Mouse (Mus musculus): ENCODE measurements at regions not wholly inside any gene's neighbourhood (a gene's known extent, or its start where the extent isn't known, plus 50 kb on each side); places are given as distances from the start of the nearest gene placed in this dataset.

DNA sequence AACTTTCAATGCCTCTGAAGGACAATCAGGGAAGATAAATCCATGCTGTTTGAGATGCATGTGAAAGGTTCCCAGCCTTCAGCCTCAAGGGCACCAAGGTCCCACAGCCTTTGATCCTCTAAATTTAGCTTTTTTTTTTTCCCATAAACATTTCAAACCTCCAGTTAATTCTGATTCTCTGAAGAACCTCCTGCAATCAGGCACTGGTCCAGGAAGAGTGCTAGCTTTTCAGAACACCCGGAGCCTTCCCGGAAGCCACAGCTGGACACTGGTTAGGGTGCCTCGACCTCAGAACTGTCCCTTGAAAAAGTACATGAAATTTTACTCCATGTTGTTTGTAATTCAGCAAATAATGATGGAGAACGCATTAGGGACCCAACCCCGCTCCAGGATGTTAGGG lies 348.9 kb downstream of the Prdm2 start:
- DNase-seq (ENCODE audit: low read depth, low spot score), result no peak

DNA sequence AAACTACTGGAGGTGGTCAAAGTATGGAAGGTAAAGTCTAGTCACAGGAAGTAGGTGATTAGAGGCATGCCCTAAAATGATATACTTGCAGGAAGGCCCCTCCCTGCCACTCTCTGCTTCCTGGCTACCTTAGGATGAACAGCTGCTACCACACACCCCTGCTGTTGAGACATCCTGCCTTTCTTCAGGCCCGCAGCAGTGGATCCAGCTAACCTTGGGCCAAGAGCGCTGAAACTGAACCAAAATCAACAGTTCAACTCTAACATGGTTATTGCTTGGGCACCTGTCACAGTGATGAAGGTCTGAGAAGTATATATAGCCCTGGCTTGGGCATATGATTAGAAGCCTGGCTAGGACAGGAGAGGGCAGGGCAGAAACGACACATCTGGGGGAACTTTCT lies 352.4 kb downstream of the Prdm2 start:
- no peak for DNase-seq (ENCODE audit: low read depth, low spot score)

DNA sequence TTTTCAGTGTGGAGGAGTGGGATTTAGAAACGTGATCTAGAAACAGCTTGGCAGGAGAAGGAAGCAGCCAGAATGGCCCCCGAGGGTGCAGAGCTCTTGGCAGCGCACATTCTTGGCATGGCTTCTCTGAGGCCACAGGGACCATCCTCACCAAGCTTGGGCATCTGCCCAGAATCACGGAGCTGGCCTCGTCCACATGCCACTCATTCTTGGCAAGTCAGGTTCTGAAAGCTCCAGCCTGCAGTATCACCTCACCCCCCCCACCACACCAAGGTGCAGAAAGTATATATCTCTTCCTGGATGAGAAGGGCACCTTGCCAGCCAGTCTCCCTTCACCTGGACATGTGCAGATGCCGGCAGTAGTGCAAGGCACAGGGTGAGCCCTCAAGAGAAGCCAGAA lies 356.2 kb downstream of the Prdm2 start:
- DNase-seq (ENCODE audit: low read depth, low spot score), result no peak

DNA sequence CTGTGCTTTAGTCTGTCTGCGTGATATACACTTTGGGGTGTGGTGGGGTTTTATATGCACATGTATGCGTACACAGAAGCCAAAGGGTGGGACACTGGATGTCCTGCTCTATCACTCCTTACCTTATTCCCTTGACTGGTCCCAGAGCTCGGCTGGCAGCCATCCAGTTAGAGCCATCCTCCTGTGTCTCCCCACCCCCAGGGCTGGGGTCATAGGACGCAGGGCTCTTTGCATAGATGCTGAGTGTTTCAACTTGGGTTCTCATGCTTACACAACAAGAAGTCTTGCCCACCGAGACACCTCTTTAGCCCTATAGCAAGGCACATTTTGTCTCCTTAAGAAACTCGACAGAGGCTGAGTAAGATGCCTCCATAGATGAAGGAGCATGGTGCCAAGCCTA lies 357.2 kb downstream of the Prdm2 start:
- DNase-seq (ENCODE audit: low read depth, low spot score), result no peak

DNA sequence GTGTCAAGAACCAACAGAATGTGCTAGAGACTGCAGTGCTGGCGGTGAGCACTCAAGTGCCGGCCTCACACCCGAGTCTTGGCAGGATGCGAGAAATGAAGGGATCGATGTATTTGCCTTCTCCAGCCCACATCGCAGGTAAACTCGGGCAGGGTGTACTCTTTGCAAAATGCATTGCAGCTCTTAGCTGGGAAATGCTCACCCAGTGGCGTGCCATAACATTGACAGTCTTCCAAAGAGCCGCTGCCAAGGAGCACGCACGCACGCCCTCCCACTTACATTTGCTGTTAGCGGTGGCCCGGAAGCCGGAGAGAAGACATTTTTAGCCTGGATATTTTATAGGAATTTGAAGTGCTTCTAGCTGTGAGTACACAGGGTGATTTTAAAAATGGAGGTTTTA lies 358.9 kb downstream of the Prdm2 start:
- no peak for DNase-seq (ENCODE audit: low read depth, low spot score)

DNA sequence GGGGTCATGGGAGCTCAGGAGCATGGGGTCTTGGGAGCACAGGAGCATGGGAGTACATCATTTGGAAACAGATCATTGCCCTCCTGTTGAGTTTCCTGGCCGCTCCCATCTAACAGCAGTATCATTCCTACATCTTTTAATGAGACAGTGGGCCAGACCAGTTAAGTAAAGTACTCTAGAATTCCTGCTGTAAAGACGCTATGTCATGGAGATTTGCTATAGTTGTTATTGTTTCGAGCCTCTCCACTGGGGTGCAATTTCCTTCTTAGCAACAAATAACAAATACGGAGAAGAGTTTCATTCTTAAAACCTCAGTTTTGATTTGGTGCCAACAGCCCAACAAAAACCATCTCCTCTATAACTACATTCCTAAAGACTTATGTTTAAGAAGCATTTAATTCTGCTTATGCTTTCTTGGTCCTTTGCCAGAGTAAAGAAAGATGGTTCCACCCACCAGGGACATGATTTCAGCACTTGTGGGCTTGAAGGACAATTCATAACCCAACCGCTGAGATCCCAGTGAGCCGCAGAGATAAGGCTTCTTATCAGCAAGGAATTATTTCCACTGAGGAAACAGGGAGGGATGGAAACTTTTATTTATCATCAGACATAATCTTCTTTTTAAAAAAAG lies 367.6 kb downstream of the Prdm2 start:
- DNase-seq (ENCODE audit: low read depth, low spot score), result peak; percentile 47

DNA sequence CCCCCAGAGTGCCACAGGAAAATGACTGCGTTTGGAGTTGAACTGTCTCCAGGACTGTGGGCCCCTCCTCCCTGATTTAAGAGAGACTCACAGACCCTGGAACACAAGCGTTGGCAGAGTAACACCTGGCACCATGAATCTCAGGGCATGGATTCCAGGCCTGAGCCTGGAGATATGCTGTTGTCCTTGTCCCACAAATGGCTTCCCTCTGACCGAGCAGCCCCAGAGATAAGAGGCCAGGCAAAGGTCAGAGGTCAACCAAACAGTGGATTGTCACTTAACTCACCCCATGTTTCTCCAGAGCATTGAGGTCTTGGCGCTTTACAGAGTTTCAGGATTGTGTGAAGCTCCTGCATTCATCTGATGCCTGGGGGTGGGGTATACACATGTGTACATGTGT lies 373.3 kb downstream of the Prdm2 start:
- no peak for DNase-seq (ENCODE audit: low read depth, low spot score)

DNA sequence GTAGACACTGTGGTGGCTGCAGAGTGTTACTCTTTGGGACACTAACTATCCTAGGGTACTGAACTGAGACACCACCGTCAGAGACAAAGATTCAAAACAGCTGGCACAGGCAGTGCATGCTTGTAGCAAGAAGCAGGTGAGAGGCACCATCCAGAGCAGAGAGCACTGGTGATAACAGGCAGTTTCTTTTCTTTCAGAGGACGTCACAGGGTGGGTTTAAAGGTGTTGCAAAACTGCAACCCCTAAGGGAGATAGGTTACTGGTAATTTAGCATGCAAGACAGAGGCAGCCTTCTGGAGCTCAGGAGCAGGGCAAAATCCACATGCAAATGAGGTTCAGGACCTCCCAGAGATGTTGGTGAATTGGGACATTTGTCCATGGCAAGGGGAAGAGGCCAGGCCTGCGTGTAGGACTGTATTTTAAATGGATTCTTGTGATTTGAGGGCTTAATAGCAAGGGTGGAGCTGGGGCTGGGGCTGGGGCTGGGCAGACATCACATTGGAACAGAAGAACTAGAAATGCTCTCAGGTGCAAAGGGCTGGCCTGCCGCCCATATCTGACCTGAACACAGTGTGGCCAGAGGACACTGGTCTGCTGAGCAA lies 374.3 kb downstream of the Prdm2 start:
- DNase-seq (ENCODE audit: low read depth, low spot score), result no peak

DNA sequence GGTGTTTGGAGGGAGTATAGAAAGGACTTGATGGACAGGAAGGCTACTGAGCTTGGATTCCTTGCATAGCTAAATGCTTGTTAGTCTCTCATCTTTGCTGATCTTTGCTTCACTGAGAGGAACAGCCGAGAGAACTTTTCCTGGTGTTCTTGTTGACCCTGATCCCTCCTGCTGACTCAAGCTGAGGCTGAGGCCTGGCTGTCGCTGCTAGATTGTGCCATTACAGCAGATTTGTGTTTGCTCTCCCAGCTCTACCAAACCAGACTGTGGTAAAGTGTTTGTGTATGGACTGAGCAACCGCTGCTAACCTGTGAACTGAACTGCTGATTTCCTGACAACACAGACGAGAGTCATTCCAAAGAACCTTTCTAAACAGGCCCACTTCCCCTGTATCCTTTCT lies 375.2 kb downstream of the Prdm2 start:
- DNase-seq (ENCODE audit: low read depth, low spot score), result no peak

DNA sequence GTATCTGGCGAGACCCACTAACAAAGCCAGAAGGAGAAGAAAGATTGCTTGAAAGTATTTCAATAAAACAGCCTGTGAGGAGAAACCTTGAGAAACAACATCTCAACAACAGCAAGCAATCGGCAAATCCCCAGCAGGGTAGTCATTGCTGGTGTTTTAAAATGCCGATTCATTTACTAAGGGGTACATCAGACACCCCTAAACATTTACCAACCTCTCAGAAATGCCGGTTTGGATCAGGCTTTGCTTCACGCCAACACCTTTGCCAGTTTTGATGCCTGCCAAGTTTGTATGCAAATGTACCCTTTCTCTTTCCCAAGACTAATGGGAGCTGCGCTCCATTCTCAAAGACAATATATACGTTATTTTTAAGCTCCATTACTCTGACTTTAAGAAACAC lies 383.1 kb downstream of the Prdm2 start:
- no peak for DNase-seq (ENCODE audit: low read depth, low spot score)

DNA sequence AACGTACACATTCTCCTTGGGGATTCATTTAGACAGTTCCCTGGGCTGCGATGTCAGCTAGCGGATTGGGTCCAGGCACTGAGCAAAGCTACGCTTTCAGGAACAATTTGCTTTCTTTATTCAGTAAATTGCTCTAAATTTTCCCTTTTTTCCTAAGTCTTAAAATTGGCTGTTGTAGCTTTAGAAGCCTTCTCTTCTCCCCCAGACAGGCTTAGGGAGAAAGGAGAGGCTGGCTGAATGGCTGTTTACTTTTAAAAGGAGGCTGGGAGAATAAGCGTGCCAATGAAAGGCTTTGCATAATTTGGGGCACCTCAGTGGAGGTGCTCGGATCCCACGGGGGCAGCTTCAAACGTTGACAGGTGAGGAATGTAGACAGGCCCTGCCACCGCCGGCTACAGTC lies 383.8 kb downstream of the Prdm2 start:
- no peak for DNase-seq (ENCODE audit: low read depth, low spot score)

DNA sequence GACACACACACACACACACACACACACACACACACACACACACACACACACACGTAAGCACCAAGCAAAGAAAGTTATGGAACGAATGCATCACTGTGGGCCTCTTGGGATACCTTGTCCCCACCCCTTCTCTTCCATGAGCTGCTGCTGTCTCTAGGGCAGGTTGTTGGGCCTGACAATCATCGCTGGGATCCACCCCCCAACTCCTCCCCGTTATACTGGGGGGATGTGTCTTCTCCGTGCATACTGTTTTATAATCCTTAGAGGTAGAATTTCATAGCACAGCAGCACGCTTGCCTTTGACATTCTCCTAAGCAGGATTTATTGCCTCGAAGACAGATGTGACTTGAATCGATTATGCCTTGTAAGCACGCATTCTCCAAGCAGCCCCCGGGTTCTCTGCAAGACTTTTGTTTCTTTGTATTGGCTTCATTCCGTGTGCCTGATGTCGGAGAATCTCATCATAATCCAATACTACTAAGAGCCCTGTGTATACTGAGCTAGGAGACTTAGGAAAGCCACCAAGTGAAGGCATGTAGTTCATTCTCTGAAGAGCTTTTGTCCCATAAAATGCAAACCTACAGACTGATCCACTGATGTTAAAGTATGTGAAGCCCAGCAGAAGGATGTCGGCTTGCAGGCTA lies 386.4 kb downstream of the Prdm2 start:
- DNase-seq (ENCODE audit: low read depth, low spot score), result no peak

DNA sequence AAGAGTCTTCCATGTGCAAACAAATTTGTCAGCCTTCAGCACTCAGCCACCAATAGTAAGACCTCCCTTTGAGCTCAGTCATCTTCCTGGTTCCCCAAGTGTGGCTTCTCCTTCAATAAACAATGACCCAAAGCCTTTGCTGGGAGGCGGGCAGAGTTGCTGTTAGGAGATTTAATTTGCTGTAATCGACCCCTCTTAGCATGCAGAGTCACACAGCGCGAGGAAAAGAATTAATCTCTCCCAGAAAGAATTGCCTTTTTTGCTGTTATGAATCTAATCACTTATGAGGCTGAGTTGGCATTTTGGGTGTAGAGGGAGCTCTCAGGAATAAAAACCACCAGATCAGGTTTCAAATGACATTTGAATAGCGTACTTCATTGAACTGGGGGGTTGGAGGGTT lies 387.0 kb downstream of the Prdm2 start:
- no peak for DNase-seq (ENCODE audit: low read depth, low spot score)

DNA sequence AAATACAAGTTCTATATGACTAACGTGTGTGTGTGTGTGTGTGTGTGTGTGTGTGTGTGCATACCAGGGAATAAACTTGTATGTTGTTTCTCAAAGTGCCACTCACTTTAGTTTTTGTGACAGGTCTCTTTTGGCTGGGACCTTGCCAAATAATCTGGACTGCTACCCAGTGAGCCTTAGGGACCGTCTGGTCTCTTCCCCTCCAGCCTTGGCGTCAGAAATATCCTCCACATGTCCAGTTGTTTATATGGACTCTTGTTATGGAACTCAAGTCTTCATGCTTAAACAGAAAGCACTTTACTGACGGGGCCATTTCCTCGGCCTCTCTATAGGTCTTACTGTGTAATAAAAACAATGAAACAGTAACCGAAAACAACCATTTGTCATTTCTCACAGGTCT lies 394.4 kb downstream of the Prdm2 start:
- DNase-seq (ENCODE audit: low read depth, low spot score), result no peak

DNA sequence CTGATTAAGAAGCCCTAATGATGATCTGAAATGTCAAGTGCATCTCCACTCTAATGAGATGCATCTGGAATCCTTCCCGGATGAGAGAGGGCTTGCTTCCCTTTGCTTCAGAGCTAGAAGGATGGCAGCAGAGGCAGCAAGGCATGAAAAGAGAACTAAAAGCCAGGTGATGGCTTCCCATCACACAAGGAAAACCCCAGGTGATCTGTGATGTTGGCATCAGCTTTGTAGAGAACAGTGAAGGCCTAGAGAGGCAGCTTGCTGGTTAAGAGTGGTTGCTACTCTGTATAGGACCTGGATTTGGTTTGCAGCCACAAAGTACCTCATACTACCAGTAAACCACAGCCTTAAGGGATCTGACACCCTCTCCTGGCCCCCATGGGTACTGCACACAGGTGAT lies 395.8 kb downstream of the Prdm2 start:
- DNase-seq (ENCODE audit: low read depth, low spot score), result peak; percentile 12

DNA sequence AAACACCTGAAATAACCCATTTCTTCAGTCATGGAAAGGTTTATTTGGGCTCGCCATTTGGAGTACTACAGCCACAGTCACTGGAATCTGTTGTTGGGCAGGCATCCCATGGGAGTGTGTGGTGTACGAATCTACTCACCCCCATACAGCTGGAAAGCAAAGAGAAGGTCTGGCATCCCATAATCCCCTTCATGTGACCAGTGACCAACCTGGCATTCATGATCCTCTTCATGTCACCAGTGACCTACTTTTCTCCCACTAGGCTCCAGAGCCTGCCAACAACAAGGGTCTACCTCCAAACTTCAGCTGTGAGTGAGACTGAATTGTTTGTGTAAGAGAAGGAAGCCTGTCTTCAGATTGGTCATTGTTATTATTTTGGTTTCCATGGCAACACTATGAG lies 409.0 kb downstream of the Prdm2 start:
- DNase-seq (ENCODE audit: low read depth, low spot score), result no peak

DNA sequence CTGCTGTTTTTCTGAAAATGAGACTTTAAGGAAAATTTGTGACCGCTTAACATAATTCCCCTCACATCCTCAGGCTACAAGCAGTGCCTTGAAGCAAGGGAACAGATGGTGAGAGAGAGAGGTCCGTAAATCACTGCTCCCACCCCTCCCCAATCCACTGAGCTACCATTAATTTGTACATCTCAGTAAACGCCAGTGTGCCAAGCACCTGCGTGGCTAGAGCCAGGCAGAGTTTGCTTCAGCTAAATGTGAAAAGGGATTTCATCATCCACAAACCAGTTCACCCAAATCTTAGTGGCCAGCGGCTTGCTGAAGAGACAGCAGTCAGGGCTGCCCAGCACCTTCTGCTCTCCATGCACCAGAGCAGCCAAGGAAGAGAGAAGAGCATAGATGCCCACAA lies 413.5 kb downstream of the Prdm2 start:
- DNase-seq (ENCODE audit: low read depth, low spot score), result no peak

DNA sequence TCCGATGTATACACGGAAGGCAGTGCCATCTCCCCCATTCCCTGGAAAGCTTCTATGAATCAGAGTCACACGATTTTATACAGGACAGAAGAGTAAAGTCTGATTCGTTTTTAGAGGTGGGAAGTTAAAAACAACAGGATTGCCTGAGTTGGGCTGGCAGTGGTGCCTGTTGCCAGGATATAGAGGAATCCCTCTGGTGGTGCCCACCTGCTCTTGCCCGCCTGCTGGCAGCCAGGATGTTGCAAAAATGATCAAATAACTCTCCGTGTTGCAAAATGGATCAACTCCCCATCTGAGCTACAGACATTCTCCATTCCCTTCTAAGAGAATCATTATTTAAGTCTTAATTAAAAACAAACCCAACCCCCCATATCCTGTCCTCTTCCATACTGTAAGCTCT lies 414.0 kb downstream of the Prdm2 start:
- no peak for DNase-seq (ENCODE audit: low read depth, low spot score)

DNA sequence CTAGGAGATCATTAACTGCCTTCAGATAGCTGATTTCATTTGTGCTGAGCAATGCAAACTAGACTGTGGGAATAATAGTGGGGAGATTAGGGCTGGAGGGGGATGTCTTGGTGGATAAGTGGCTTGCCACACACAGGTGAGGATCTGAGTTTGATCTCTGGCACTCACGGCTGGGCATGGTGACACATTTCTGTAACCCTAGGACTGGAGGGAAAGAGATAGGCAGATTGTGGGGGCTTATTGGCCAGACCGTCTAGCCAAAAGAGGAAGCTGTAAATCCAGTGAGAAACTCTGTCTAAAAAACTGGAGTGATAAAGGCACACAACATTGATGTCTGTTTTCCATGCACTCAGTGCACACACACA lies 420.2 kb downstream of the Prdm2 start:
- DNase-seq (ENCODE audit: low read depth, low spot score), result no peak

DNA sequence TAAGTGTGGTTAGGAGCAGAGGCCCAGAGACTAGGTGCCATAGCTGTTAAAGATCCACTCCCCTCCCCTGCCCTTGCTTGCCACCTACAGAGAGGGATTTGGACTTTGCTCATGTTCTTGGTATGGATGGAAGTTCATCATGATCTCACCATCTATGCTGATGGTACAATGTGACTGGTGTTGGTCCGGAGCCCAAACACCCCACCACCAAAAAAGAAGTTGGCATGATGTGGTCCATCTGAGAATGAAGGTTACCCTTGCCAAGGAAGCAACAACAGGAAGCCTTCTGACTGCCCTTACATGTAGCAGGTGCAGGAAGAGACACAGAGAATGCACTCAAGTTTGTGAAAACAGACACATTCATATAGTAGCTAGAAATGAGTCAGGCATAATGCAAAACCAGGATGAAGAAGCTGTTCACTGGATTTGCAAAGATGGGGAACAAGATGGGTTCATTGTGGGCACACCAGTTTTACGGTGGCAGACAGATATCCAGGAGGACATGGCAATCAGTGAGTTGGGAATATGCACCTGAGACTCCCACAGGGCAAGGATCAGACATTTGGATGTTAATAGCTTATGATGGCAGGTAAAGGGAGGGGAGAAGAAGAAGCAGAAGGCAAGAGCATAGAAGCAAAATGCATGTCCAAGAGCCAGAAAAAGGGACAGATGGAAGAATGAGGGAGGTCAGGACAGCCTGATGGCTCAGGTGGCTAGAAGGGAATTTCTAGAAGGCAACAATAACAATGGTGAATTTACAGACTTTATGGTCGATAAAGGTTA lies 420.8 kb downstream of the Prdm2 start:
- DNase-seq (ENCODE audit: low read depth, low spot score), result no peak

DNA sequence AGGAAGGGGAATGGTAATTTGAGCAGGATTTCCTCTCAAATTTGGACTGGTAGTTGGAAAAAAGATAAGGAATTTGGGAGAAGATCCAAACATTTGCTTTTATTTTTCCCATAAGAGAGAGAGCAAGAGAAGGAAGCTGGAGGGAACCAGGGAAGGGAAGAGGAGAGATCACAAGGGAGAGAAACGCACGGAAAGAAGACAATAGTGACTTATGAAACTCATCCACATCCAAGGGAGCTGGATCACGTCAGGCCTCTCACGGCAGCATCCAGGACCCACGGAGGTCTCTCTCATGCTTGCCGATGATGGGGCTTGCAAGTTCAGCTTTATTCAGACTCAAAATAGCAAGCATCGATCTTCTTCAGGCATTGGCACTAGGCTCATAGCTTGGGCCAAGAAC lies 423.7 kb downstream of the Prdm2 start:
- DNase-seq (ENCODE audit: low read depth, low spot score), result no peak

DNA sequence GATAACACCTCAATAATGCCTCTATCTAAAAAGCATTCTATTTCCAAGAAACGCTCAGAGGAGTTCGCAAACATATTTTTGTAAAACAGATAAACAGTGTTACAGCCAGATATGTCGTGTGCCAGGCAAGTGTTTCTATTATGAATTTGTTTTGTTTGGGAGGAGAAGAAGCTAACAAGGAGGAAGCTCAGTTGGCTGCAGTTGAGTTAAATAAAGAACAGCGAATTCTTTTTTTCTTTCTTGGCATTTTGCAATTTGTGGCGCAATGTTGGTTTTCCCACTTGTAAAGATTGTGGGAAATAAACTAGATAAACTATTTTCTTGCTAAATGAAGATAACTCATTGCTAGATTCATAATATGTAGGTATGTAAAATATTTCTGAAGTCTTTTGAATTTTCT lies 427.4 kb downstream of the Prdm2 start:
- DNase-seq (ENCODE audit: low read depth, low spot score), result no peak
